Mouse (Mus musculus) heart, adult 2 months (tissue): ENCODE measurements around the gene Atp1b1.

Experiments used
- CTCF ChIP-seq: fragments of 200-600 bp; IDR thresholded peaks from 2 replicates; pipeline ENCODE4 v1.8.1; 2022; ENCODE audit warnings: antibody characterized with exemption, mild to moderate bottlenecking, moderate library complexity
- POLR2A ChIP-seq: fragments of 200-500 bp; IDR thresholded peaks from 2 replicates; pipeline ENCODE4 v1.6.1; 2011; ENCODE audit warnings: mild to moderate bottlenecking, low read depth, low read length, control low read depth; ENCODE audit not compliant: insufficient read depth

GRCm38 (mm10) chr1:164480755-164481644, 22.8 kb upstream of the Atp1b1 start:
- TF ChIP-seq CTCF (no peak), POLR2A (no peak)
